ENCODE assay signal across 11 mouse cellular contexts in the genomic region with DNA sequence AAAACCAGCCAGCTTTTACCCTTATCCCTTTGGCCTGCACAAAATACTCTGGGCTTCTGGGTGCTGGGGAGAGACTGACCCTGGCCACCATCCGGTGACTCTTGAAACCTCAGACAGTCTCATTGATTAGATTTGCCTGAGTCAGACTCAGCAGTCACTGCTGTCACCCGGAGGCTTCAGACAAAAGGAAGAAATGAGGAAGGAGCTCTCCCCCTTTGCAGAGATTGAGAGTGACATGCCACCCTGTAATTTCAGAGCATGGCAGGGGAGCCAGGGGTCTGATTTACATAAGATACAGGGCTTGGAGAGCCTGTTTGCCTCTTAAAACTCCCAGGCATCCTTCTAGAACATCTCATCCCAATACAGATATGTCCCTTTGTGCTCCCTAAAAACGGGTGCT. TPM values are rescaled to one million over a fixed set of nuclear protein-coding genes. Genes with fewer than 3 reads are reported as not detected.
DNase-seq lines count a peak whose midpoint lies in the region; ATAC-seq lines count a peak whose summit lies in the region.
"Had no signal": no experiment of that assay in that cellular context is flagged by ENCODE, and none has a peak within 500 bp of the region (broad histone marks: within the 10 kb centered on the region; RNA-seq: fewer than 3 reads in every experiment).

No protein-coding gene starts in this region.

- WGBS in kidney, embryonic 16.5 days = 70% methylated on average over 3 of the region's 3 CpGs
- WGBS in embryonic facial prominence, embryonic 10.5 days = 40% methylated on average over 3 of the region's 3 CpGs
- WGBS in forebrain, embryonic 12.5 days = 41% methylated on average over 3 of the region's 3 CpGs
- WGBS in liver, embryonic 12.5 days (ENCODE audit: insufficient replicate concordance) = 21% methylated on average over 3 of the region's 3 CpGs

- H3K27me3 ChIP-seq in kidney, embryonic 16.5 days (ENCODE audit: insufficient read depth, low read length) = no peaks in the 10 kb centered on the region
- no peaks in the 10 kb centered on the region; the same call in 1 of the 2 replicates for H3K27me3 ChIP-seq in embryonic facial prominence, embryonic 10.5 days (replicated peaks; ENCODE audit: low read depth, poor library complexity, severe bottlenecking)
- no peaks in the 10 kb centered on the region for H3K27me3 ChIP-seq in forebrain, embryonic 12.5 days
- H3K27me3 ChIP-seq in liver, embryonic 12.5 days (replicated peaks) = peaks cover 7% of the 10 kb centered on the region; the same call in 1 of the 2 replicates
- H3K27me3 ChIP-seq: neural tube, embryonic 13.5 days had no signal

- H3K27ac ChIP-seq in kidney, embryonic 16.5 days (ENCODE audit: low read length) = peak overlapping the region; percentile 59
- peak overlapping the region; percentile 84 for H3K27ac ChIP-seq in embryonic facial prominence, embryonic 10.5 days (replicated peaks)
- H3K27ac ChIP-seq in forebrain, embryonic 12.5 days = peak overlapping the region; percentile 56; the same call in 1 of the 2 replicates
- H3K27ac ChIP-seq in liver, embryonic 12.5 days = no peak overlapping the region

- no peak overlapping the region for H3K4me3 ChIP-seq in kidney, embryonic 16.5 days (ENCODE audit: low read length)
- H3K4me3 ChIP-seq in embryonic facial prominence, embryonic 10.5 days = no peak overlapping the region
- no peak overlapping the region for H3K4me3 ChIP-seq in forebrain, embryonic 12.5 days (replicated peaks)
- no peak overlapping the region for H3K4me3 ChIP-seq in liver, embryonic 12.5 days
- H3K4me3 ChIP-seq: neural tube, embryonic 13.5 days had no signal

- H3K9ac ChIP-seq in kidney, embryonic 16.5 days (replicated peaks; ENCODE audit: low read length) = no peak overlapping the region
- H3K9ac ChIP-seq in forebrain, embryonic 12.5 days = no peak overlapping the region
- H3K9ac ChIP-seq in liver, embryonic 12.5 days = no peak overlapping the region

- no peak overlapping the region for H3K4me2 ChIP-seq in kidney, embryonic 16.5 days (replicated peaks; ENCODE audit: low read depth, low read length)
- no peak overlapping the region for H3K4me2 ChIP-seq in forebrain, embryonic 12.5 days
- H3K4me2 ChIP-seq in liver, embryonic 12.5 days = no peak overlapping the region
- H3K4me2 ChIP-seq: neural tube, embryonic 13.5 days had no signal

- peaks cover 44% of the 10 kb centered on the region for H3K4me1 ChIP-seq in kidney, embryonic 16.5 days (ENCODE audit: insufficient read depth, low read length)
- peaks cover 83% of the 10 kb centered on the region for H3K4me1 ChIP-seq in embryonic facial prominence, embryonic 10.5 days
- peaks cover 46% of the 10 kb centered on the region for H3K4me1 ChIP-seq in forebrain, embryonic 12.5 days
- peaks cover 8% of the 10 kb centered on the region; the same call in 1 of the 2 replicates for H3K4me1 ChIP-seq in liver, embryonic 12.5 days

- no peaks in the 10 kb centered on the region for H3K9me3 ChIP-seq in kidney, embryonic 16.5 days (ENCODE audit: low read length)
- H3K9me3 ChIP-seq in embryonic facial prominence, embryonic 10.5 days = no peaks in the 10 kb centered on the region
- no peaks in the 10 kb centered on the region for H3K9me3 ChIP-seq in forebrain, embryonic 12.5 days
- H3K9me3 ChIP-seq in liver, embryonic 12.5 days (replicated peaks) = no peaks in the 10 kb centered on the region
- H3K9me3 ChIP-seq: neural tube, embryonic 13.5 days had no signal

- ATAC-seq in kidney, embryonic 16.5 days (ENCODE audit: low FRiP score, low TSS enrichment) = no peak
- ATAC-seq in forebrain, embryonic 12.5 days (ENCODE audit: low FRiP score) = no peak
- 0 out of 2 replicates have a peak, but pooled peaks have one; percentile 28 for ATAC-seq in megakaryocyte, adult 5-6 weeks (ENCODE audit: poor library complexity, severe bottlenecking)
- ATAC-seq in liver, embryonic 12.5 days = no peak

- DNase-seq in kidney, adult 18-20 months = no peak
- no peak for DNase-seq in embryonic facial prominence, embryonic 10.5 days (ENCODE audit: low spot score)
- no peak for DNase-seq in natural killer cell, adult 2 months (ENCODE audit: low spot score in 2 of 2)
- DNase-seq: adrenal gland, adult 8-10 months; cerebellum, adult 8-10 months; layer of hippocampus, postnatal 36 days had no signal

- H3K36me3 ChIP-seq in kidney, embryonic 16.5 days (ENCODE audit: insufficient read depth, low read length) = no peaks in the 10 kb centered on the region
- no peaks in the 10 kb centered on the region for H3K36me3 ChIP-seq in embryonic facial prominence, embryonic 10.5 days (replicated peaks)
- H3K36me3 ChIP-seq in forebrain, embryonic 12.5 days (replicated peaks) = no peaks in the 10 kb centered on the region
- H3K36me3 ChIP-seq in liver, embryonic 12.5 days = no peaks in the 10 kb centered on the region
- H3K36me3 ChIP-seq: neural tube, embryonic 13.5 days had no signal

RNA-seq across cellular contexts. Expression of a gene that starts 46.8 kb away (rescaled TPM):
- 5.9 and 7.0 TPM in 2 replicates for polyA plus RNA-seq in kidney, embryonic 16.5 days (2015; fragmentation: Nextera tagmentation; extraction: Ambion mirVana)
- polyA plus RNA-seq in embryonic facial prominence, embryonic 10.5 days (2016; fragmentation: Nextera tagmentation; extraction: Ambion mirVana) = 4.3 and 5.4 TPM in 2 replicates
- polyA plus RNA-seq in forebrain, embryonic 12.5 days (2016; fragmentation: Nextera tagmentation; extraction: Ambion mirVana) = 6.9 and 7.0 TPM in 2 replicates
- total RNA-seq in megakaryocyte, adult 5-6 weeks (2015) = 0.71 TPM in 1 of 2 replicates, not detected in the other
- total RNA-seq in megakaryocyte, adult 5-6 weeks (2017) = 0.95 and 1.1 TPM in 2 replicates
- polyA plus RNA-seq in liver, embryonic 12.5 days (2016; fragmentation: Nextera tagmentation; extraction: Ambion mirVana) = 2.0 and 2.1 TPM in 2 replicates

RNA-seq across cellular contexts. Expression of a gene that starts 47.0 kb away (rescaled TPM):
- polyA plus RNA-seq in kidney, embryonic 16.5 days (2015; fragmentation: Nextera tagmentation; extraction: Ambion mirVana) = 158 and 162 TPM in 2 replicates
- polyA plus RNA-seq in embryonic facial prominence, embryonic 10.5 days (2016; fragmentation: Nextera tagmentation; extraction: Ambion mirVana) = 128 and 134 TPM in 2 replicates
- 128 and 129 TPM in 2 replicates for polyA plus RNA-seq in forebrain, embryonic 12.5 days (2016; fragmentation: Nextera tagmentation; extraction: Ambion mirVana)
- total RNA-seq in megakaryocyte, adult 5-6 weeks (2015) = 133 and 141 TPM in 2 replicates
- total RNA-seq in megakaryocyte, adult 5-6 weeks (2017) = 116 and 130 TPM in 2 replicates
- 107 and 109 TPM in 2 replicates for polyA plus RNA-seq in liver, embryonic 12.5 days (2016; fragmentation: Nextera tagmentation; extraction: Ambion mirVana)
